Mouse (Mus musculus): ENCODE results near the gene Lasp1. TPM values are rescaled to one million over a fixed set of nuclear protein-coding genes. Genes with fewer than 3 reads are reported as not detected.
A peak's percentile ranks its signal among the peaks of the same experiment; 100 is the strongest.
"Not testable (repeated sequence)": the region's sequence is repeated elsewhere in the genome, so short reads cannot be mapped to it uniquely, and the experiment has no call there.

Lasp1 gene
- polyA plus RNA-seq, 1 experiment from 2014 or later: 123 TPM

- no peaks in the 10 kb centered on the region for H3K27me3 ChIP-seq (replicated peaks)
- peaks cover 41% of the 10 kb centered on the region for H3K36me3 ChIP-seq
These were observed 26.5 kb downstream of the Lasp1 start for GRCm38 (mm10) chr11:97825295-97825694.

GRCm38 (mm10) chr11:97825971-97826370, 27.2 kb downstream of the Lasp1 start:
- Histone ChIP-seq H3K4me3 (replicated peaks) (no peak overlapping the region), H3K4me2 (replicated peaks) (no peak overlapping the region; the same call in 1 of the 2 replicates), H3K27me3 (replicated peaks) (no peaks in the 10 kb centered on the region), H3K36me3 (peaks cover 38% of the 10 kb centered on the region), H3K9ac (no peak overlapping the region), H3K9me3 (no peaks in the 10 kb centered on the region), H3K27ac (peak overlapping the region; percentile 51; the same call in 1 of the 2 replicates), H3K4me1 (replicated peaks) (peaks cover 27% of the 10 kb centered on the region)
- WGBS: 76% methylated on average over 9 of the region's 9 CpGs
- ATAC-seq: no peak

More at GRCm38 (mm10) chr11:97825295-97825694, 26.5 kb downstream of the Lasp1 start:
- WGBS: 84% methylated on average over 10 of the region's 10 CpGs
- no peak for ATAC-seq
- Histone ChIP-seq H3K4me3 (replicated peaks) (no peak overlapping the region), H3K4me1 (replicated peaks) (peaks cover 33% of the 10 kb centered on the region), H3K4me2 (replicated peaks) (no peak overlapping the region), H3K27ac (no peak overlapping the region), H3K9me3 (no peaks in the 10 kb centered on the region), H3K9ac (0 out of 2 replicates have a peak overlapping the region, but pooled peaks have one; percentile 13)

- Histone ChIP-seq H3K9me3 (no peaks in the 10 kb centered on the region), H3K36me3 (peaks cover 36% of the 10 kb centered on the region), H3K27me3 (replicated peaks) (no peaks in the 10 kb centered on the region), H3K9ac (no peak overlapping the region), H3K4me2 (replicated peaks) (no peak overlapping the region), H3K27ac (peak overlapping the region; percentile 51; the same call in 1 of the 2 replicates), H3K4me3 (replicated peaks) (no peak overlapping the region), H3K4me1 (replicated peaks) (peaks cover 23% of the 10 kb centered on the region)
- 67% methylated on average over 7 of the region's 7 CpGs for WGBS
- ATAC-seq: 0 out of 2 replicates have a peak, but pooled peaks have one; percentile 55
These were observed 27.6 kb downstream of the Lasp1 start for GRCm38 (mm10) chr11:97826414-97826813.

DNA sequence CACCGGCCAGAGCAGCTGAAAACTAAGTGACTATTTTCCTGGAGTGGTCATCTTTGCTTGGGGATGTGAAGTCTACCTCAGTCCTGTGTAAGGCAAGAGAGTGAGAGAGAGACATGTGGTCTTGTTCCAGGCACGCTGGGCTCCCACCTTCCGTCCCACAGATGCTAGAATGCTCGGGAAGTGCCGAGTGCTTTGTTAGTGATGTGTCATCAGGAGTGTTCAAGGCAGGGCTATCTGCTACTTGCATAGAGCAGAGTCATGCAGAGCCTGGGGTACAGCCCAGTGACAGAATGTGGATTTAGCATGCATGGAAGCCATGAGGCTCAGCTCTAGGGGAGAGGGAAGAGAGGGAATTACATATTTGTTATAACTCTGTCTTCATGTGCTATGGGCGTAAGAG, 28.9 kb downstream of the Lasp1 start:
- ATAC-seq: no peak
- H3K27ac ChIP-seq: no peak overlapping the region
- WGBS: 82% methylated on average over 6 of the region's 6 CpGs
- peaks cover 35% of the 10 kb centered on the region for H3K36me3 ChIP-seq
- no peak overlapping the region for H3K4me3 ChIP-seq (replicated peaks)
- no peak overlapping the region for H3K9ac ChIP-seq
- peaks cover 20% of the 10 kb centered on the region; the same call in 1 of the 2 replicates for H3K4me1 ChIP-seq (replicated peaks)
- H3K9me3 ChIP-seq: no peaks in the 10 kb centered on the region
- H3K4me2 ChIP-seq (replicated peaks): no peak overlapping the region
- H3K27me3 ChIP-seq (replicated peaks): no peaks in the 10 kb centered on the region

- 93% methylated on average over 7 of the region's 7 CpGs for WGBS
- Histone ChIP-seq H3K4me3 (replicated peaks) (no peak overlapping the region), H3K9ac (no peak overlapping the region), H3K4me1 (replicated peaks) (peaks cover 13% of the 10 kb centered on the region; the same call in 1 of the 2 replicates), H3K36me3 (peaks cover 38% of the 10 kb centered on the region), H3K27me3 (replicated peaks) (no peaks in the 10 kb centered on the region), H3K4me2 (replicated peaks) (no peak overlapping the region), H3K9me3 (no peaks in the 10 kb centered on the region), H3K27ac (no peak overlapping the region)
- ATAC-seq: no peak
These were observed 30.6 kb downstream of the Lasp1 start for GRCm38 (mm10) chr11:97829365-97829764.

DNA sequence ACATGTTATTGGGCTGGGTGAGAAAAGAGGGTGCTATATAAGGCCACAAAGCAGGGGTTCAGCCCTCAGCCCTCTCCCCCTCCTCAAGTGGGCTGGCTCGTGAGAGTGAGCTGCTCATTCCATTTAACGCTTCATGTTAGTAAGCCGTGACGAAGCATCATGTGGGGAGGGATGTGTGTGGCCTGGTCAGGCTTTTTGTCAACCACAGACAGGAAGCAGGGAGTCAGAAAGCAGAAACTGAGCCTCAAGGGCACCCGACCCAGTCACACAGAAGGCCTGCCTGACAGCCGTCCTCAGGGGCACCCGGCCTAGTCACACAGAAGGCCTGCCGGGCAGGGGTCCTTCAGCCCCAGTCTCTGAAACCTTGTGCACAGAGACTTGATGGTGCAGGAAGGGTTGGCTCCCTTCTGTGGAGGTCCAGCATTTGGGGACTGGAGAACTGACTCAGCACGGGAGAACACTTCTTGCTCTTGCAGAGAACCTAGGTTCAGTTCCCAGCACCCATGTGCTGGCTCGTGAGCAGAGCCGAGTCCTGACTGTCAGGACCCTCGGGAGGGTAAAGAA, 31.2 kb downstream of the Lasp1 start:
- no peak overlapping the region for H3K27ac ChIP-seq
- peaks cover 36% of the 10 kb centered on the region for H3K36me3 ChIP-seq

DNA sequence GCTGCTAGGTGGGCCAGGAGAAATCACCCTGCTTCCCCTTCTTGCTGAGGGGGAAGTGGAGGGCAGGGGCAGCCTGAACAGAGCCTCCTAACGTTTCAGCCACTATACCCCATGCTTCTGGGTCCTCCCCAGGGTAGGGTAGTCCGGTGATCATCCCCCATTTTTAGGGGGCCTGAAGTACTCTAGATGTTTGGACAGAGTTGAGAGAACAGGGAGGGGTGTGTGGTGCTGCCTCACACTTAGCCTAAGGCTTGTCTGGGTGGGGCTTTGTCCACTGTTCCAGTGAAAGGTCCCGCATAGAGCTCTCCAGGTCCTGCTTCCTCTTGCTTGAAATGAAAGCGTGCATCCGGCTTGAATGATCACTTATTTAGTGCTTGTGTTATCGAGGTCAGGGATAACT, 31.7 kb downstream of the Lasp1 start:
- no peaks in the 10 kb centered on the region for H3K27me3 ChIP-seq (replicated peaks)
- no peak for ATAC-seq
- 79% methylated on average over 6 of the region's 6 CpGs for WGBS
- H3K4me1 ChIP-seq (replicated peaks): peaks cover 6% of the 10 kb centered on the region; the same call in 1 of the 2 replicates
- no peaks in the 10 kb centered on the region for H3K9me3 ChIP-seq
- H3K4me3 ChIP-seq (replicated peaks): no peak overlapping the region
- peaks cover 33% of the 10 kb centered on the region for H3K36me3 ChIP-seq
- H3K9ac ChIP-seq: no peak overlapping the region
- no peak overlapping the region for H3K4me2 ChIP-seq (replicated peaks)
- no peak overlapping the region for H3K27ac ChIP-seq

More for the DNA sequence above, 31.2 kb downstream of the Lasp1 start:
- Histone ChIP-seq H3K4me3 (replicated peaks) (no peak overlapping the region), H3K9me3 (no peaks in the 10 kb centered on the region), H3K27me3 (replicated peaks) (no peaks in the 10 kb centered on the region), H3K9ac (no peak overlapping the region), H3K4me1 (replicated peaks) (peaks cover 11% of the 10 kb centered on the region; the same call in 1 of the 2 replicates), H3K4me2 (replicated peaks) (no peak overlapping the region)
- WGBS: 83% methylated on average over 12 of the region's 12 CpGs
- ATAC-seq: no peak

- no peaks in the 10 kb centered on the region for H3K27me3 ChIP-seq (replicated peaks)
- H3K36me3 ChIP-seq: peaks cover 32% of the 10 kb centered on the region
- no peak overlapping the region for H3K4me3 ChIP-seq (replicated peaks)
- no peak overlapping the region for H3K27ac ChIP-seq
- no peak overlapping the region for H3K4me2 ChIP-seq (replicated peaks)
- ATAC-seq: no peak
- H3K9me3 ChIP-seq: no peaks in the 10 kb centered on the region
- no peaks in the 10 kb centered on the region for H3K4me1 ChIP-seq (replicated peaks)
- no peak overlapping the region for H3K9ac ChIP-seq
- WGBS: 80% methylated on average over 11 of the region's 11 CpGs
These were observed 33.2 kb downstream of the Lasp1 start for GRCm38 (mm10) chr11:97832001-97832400.

GRCm38 (mm10) chr11:97833352-97833751, 34.6 kb downstream of the Lasp1 start:
- no peak overlapping the region for H3K4me2 ChIP-seq (replicated peaks)
- no peak overlapping the region for H3K27ac ChIP-seq
- WGBS: 86% methylated on average over 15 of the region's 15 CpGs
- ATAC-seq: no peak
- H3K27me3 ChIP-seq (replicated peaks): no peaks in the 10 kb centered on the region
- H3K9ac ChIP-seq: no peak overlapping the region
- H3K9me3 ChIP-seq: no peaks in the 10 kb centered on the region
- H3K36me3 ChIP-seq: peaks cover 30% of the 10 kb centered on the region
- no peaks in the 10 kb centered on the region for H3K4me1 ChIP-seq (replicated peaks)
- H3K4me3 ChIP-seq (replicated peaks): no peak overlapping the region

DNA sequence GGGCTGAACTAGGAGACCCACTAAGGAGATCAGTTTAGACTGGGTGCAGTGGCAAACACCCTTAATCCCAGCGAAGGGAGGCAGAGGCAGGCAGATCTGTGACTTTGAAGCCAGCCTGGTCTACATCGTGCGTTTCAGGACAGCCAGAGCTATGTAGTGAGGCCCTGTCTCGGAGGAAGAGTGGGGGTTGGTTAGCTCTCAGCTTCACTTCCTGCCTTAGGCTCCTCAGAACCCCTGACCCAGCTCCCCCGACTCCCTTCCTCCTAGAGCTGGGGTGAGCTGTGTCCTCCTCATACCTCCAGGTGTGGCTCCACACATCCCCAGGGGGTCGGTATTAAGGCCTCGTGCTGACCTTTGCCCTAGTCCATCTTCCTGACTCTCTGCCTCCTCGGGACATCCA, 37.7 kb downstream of the Lasp1 start:
- ATAC-seq: no peak
- no peak overlapping the region for H3K9ac ChIP-seq
- H3K4me2 ChIP-seq (replicated peaks): no peak overlapping the region
- H3K4me3 ChIP-seq (replicated peaks): no peak overlapping the region
- peaks cover 5% of the 10 kb centered on the region; the same call in 1 of the 2 replicates for H3K4me1 ChIP-seq (replicated peaks)
- H3K27me3 ChIP-seq (replicated peaks): no peaks in the 10 kb centered on the region
- H3K36me3 ChIP-seq: peaks cover 30% of the 10 kb centered on the region
- no peak overlapping the region for H3K27ac ChIP-seq
- WGBS: 60% methylated on average over 8 of the region's 8 CpGs
- H3K9me3 ChIP-seq: no peaks in the 10 kb centered on the region

DNA sequence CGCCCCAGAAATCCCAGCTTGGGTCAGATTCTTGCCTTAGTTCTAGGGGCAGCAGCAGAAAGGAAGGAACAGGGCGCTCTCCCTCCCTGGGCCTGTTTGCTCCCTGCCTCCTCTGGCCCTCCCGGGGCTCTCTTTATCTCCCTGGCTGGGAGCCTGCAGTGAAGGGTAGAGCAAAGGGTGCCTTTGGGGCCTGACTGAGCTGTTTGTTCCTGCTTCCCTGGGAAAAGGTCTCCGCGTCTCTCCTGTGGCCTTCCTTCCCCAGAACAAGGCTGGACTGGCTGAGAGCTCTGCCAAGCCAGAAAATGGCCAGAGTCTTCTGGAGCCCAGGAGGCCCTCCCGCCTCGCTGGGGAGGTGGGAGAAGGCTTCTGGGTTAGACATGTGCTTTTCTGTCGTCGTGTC, 38.3 kb downstream of the Lasp1 start:
- peaks cover 30% of the 10 kb centered on the region for H3K36me3 ChIP-seq
- H3K9ac ChIP-seq: not testable (repeated sequence)

DNA sequence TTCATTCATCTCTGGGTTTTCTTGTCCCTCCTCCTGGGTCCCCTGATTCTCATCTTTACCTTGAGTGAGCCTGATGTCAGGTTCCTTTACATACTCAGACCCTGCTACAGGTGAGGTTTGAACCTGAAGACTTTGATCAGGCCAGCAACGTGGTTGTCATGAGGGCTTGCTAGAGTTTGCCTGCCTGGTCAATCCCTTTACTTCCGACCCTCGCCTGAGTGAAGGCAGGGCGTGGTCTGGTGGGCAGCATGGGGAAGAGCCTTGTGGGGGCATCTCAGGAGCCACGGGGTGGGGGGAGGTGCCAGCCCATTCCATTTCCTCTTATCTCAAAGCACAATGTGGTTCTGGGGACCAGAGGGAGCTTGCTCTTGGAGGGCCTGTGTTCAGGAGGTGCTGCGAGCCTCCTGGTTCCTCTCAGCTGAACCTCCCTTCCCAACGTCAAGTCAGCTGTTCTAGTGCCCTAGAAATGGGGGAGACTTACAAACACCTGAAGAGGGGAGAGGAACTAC, 38.9 kb downstream of the Lasp1 start:
- no peak overlapping the region for H3K9ac ChIP-seq
- WGBS: 79% methylated on average over 7 of the region's 7 CpGs
- no peaks in the 10 kb centered on the region for H3K27me3 ChIP-seq (replicated peaks)
- H3K36me3 ChIP-seq: peaks cover 30% of the 10 kb centered on the region
- H3K9me3 ChIP-seq: no peaks in the 10 kb centered on the region
- H3K27ac ChIP-seq: no peak overlapping the region
- no peak overlapping the region for H3K4me3 ChIP-seq (replicated peaks)
- ATAC-seq: no peak
- H3K4me2 ChIP-seq (replicated peaks): no peak overlapping the region
- H3K4me1 ChIP-seq (replicated peaks): peaks cover 10% of the 10 kb centered on the region; the same call in 1 of the 2 replicates

More for the DNA sequence above, 38.3 kb downstream of the Lasp1 start:
- H3K4me2 ChIP-seq (replicated peaks); H3K4me1 ChIP-seq (replicated peaks); H3K4me3 ChIP-seq (replicated peaks); H3K27ac ChIP-seq; ATAC-seq; H3K9me3 ChIP-seq; H3K27me3 ChIP-seq (replicated peaks): not testable (repeated sequence)
- 76% methylated on average over 9 of the region's 9 CpGs for WGBS

All from intestine, embryonic 15.5 days (tissue).